Mouse (Mus musculus) adrenal gland, adult 18-20 months (tissue): ENCODE results near the gene Anks4b. TPM values are rescaled to one million over a fixed set of nuclear protein-coding genes. Genes with fewer than 3 reads are reported as not detected.
A peak's percentile ranks its signal among the peaks of the same experiment; 100 is the strongest.

ENCODE experiments used
- DNase-seq, 2 experiments: peaks; one replicate each; pipeline ENCODE4 v3.0.0; 2021 to 2022; ENCODE audit warnings: low spot score in 2 of 2
- total RNA-seq, 2 experiments: library from RNA; stranded (reverse); gene quantifications; 1 replicate in 1 of 2; 2 replicates in 1 of 2; pipeline ENCODE4 v1.2.3; 2021

Anks4b gene
- total RNA-seq, 2 experiments from 2014 or later, result 0.22 to 0.33 TPM

- DNase-seq, result no peak
These were observed 9.2 kb downstream of the Anks4b start for GRCm38 (mm10) chr7:120182891-120183290.

GRCm38 (mm10) chr7:120188946-120189345, 15.3 kb downstream of the Anks4b start:
- DNase-seq, result no peak

GRCm38 (mm10) chr7:120189369-120190149, 15.9 kb downstream of the Anks4b start:
- no peak for DNase-seq

- DNase-seq, result no peak
These were observed 16.6 kb downstream of the Anks4b start for GRCm38 (mm10) chr7:120190150-120190665.

GRCm38 (mm10) chr7:120192207-120192606, 18.5 kb downstream of the Anks4b start:
- DNase-seq, result no peak

- no peak for DNase-seq
These were observed 19.2 kb downstream of the Anks4b start for GRCm38 (mm10) chr7:120192816-120193215.

- DNase-seq, result no peak
These were observed 21.5 kb downstream of the Anks4b start for GRCm38 (mm10) chr7:120195207-120195606.

- DNase-seq, result no peak
These were observed 27.6 kb downstream of the Anks4b start for GRCm38 (mm10) chr7:120201231-120201744.

GRCm38 (mm10) chr7:120201771-120202170, 28.1 kb downstream of the Anks4b start, which contains the start of gene Crym:
Crym (minus strand) TSS chr7:120202111.
- no peak for DNase-seq

- DNase-seq, result peak; percentile 83 to 89
These were observed 30.1 kb downstream of the Anks4b start, which contains the start of gene Abca14 for GRCm38 (mm10) chr7:120203789-120204188. Abca14 (plus strand) TSS chr7:120203961.

GRCm38 (mm10) chr7:120205989-120206388, 32.3 kb downstream of the Anks4b start:
- DNase-seq, result no peak

- DNase-seq, result no peak
These were observed 54.9 kb downstream of the Anks4b start for GRCm38 (mm10) chr7:120228541-120228940.

Other genes starting within 250 kb of the Anks4b start
- gene Dnah3, start 78.6 kb upstream of the Anks4b start, total RNA-seq, result under 1 TPM; 0.03 to 0.26 TPM
- 100 to 1,000 TPM in 1 of 2 experiments, 10 to 100 TPM in 1; 74.7 to 102 TPM for gene Tmem159, start 71.5 kb upstream of the Anks4b start, total RNA-seq
- not detected for gene Zp2, start 28.6 kb upstream of the Anks4b start, total RNA-seq
- 1 to 10 TPM; 1.2 to 3.6 TPM for gene Crym, start 28.3 kb downstream of the Anks4b start, total RNA-seq
- not detected for gene Abca14, start 30.1 kb downstream of the Anks4b start, total RNA-seq
- gene Abca15, start 154.8 kb downstream of the Anks4b start, total RNA-seq, result not detected
- not detected for gene Abca16, start 235.8 kb downstream of the Anks4b start, total RNA-seq